26 mouse cellular contexts compared by ENCODE assay signal in the genomic region with DNA sequence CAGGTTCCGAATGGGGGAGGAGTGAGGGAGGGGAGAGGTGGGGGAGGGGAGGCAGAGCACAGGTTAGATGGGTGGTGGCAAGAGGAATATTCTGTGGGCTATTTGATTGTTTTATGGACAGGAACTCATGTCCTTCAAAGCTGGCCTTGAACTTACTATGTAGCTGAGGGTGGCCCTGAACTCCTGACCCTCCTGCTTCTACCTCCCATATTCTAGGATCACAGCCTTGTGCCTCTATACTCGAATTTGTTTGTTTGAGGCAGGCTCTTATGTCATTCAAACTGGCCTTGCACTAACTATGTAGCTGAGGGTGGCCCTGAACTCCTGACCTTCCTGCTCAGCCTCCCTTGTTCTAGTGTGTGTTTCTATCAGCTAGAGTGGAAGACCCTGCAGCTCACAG.
"Had no signal": no experiment of that assay in that cellular context is flagged by ENCODE, and none has a peak within 500 bp of the region (broad histone marks: within the 10 kb centered on the region; RNA-seq: fewer than 3 reads in every experiment).

No protein-coding gene starts in this region.

- DNase-seq: gastrocnemius, adult 2 months; gastrocnemius, postnatal 10 days; gastrocnemius, postnatal 25 days; heart, adult 18-20 months; heart, postnatal 10 days; heart, postnatal 4 days; kidney, adult 11 months; kidney, adult 2 months; kidney, adult 9 months; kidney, postnatal 14 days; kidney, postnatal 36 days; layer of hippocampus, adult 9-11 months; layer of hippocampus, postnatal 36 days; liver; liver, embryonic 13.5 days had no signal

- H3K36me3 ChIP-seq: heart, embryonic 10.5 days; heart, embryonic 12.5 days; hindbrain, embryonic 10.5 days; hindbrain, embryonic 12.5 days; intestine, embryonic 15.5 days; kidney, embryonic 15.5 days; limb, embryonic 10.5 days; limb, embryonic 12.5 days; liver, embryonic 13.5 days had no signal

- H3K4me3 ChIP-seq: gastrocnemius, adult 2 months; heart, embryonic 10.5 days; heart, embryonic 12.5 days; hindbrain, embryonic 10.5 days; hindbrain, embryonic 12.5 days; intestine, embryonic 15.5 days; kidney, embryonic 15.5 days; left cerebral cortex, adult 2 months; limb, embryonic 10.5 days; limb, embryonic 12.5 days; liver, embryonic 13.5 days had no signal

- H3K27me3 ChIP-seq: heart, embryonic 12.5 days; intestine, embryonic 15.5 days; kidney, embryonic 15.5 days; limb, embryonic 12.5 days; liver, embryonic 13.5 days had no signal

- H3K27ac ChIP-seq: gastrocnemius, adult 2 months; heart, embryonic 10.5 days; hindbrain, embryonic 10.5 days; hindbrain, embryonic 12.5 days; hindbrain, embryonic 14.5 days; intestine, embryonic 15.5 days; kidney, embryonic 15.5 days; kidney, postnatal 0 days; left cerebral cortex, adult 2 months; limb, embryonic 10.5 days; limb, embryonic 12.5 days; liver, embryonic 13.5 days had no signal

- H3K9me3 ChIP-seq: intestine, embryonic 15.5 days; limb, embryonic 10.5 days had no signal

- H3K9ac ChIP-seq: heart, embryonic 12.5 days; hindbrain, embryonic 12.5 days; hindbrain, embryonic 14.5 days; intestine, embryonic 15.5 days; kidney, embryonic 15.5 days; limb, embryonic 12.5 days; liver, embryonic 13.5 days had no signal
